Mouse (Mus musculus): ENCODE data around the gene N4bp2.

DNA sequence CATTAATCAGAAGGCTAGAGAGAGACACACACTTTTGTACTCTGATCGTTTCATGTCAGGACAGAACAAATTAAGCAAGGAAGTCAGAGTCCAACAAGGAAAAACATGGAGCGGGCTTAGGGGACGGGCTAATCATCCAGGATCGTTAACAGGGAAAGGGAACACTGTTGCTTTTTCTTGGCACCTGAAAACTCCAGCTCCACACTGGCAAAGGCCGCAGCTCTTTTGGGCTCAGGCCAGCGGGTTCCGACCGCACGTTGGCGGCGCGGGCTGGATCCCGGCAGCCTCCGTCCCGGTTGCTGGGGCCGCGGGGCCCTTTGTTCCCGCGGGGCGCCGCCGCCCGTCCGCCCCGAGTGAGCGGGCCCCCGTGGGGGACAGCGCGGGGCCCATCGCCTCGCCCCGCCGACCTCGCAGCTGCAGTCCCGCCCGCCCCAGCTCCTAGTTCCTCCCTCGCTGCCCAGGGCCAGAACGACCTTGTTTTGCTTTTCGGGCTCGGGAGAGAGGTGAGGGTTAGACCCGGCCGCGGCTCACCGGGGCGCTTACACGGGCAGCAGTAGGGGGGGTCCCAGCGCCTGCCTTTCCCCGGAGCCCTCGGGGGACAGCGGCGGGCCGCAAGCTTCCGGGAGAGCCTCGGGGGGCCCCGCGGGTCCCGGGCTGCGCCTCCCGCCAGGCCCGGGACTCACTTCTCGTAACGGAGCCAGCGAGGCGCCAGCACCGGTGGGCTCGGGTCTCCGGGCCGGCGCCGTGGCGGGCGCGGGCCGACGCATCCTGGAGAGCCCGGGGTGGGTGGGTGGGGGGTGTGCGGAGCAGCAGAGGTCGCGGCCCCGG lies at the start of gene N4bp2:
- TF ChIP-seq POLR2A (IDR thresholded peaks at IDR 0.05; ENCODE audit: borderline replicate concordance, control insufficient read depth, low read depth, low read length) (peak; percentile 57; the same call in 1 of the 2 replicates), CTCF (IDR thresholded peaks at IDR 0.05; ENCODE audit: control insufficient read depth, insufficient read depth, low read length) (no peak)

Data from bone marrow, adult 2 months (tissue).